Mouse (Mus musculus): ENCODE measurements at regions not wholly inside any gene's neighbourhood (a gene's known extent, or its start where the extent isn't known, plus 50 kb on each side); places are given as distances from the start of the nearest gene placed in this dataset.
A peak's percentile ranks its signal among the peaks of the same experiment; 100 is the strongest.

- Histone ChIP-seq H3K9ac (ENCODE audit: low read length) (no peak overlapping the region), H3K4me2 (ENCODE audit: low read depth, low read length) (no peak overlapping the region), H3K4me3 (ENCODE audit: low read length) (no peak overlapping the region), H3K4me1 (ENCODE audit: control insufficient read depth, insufficient read depth, low read length) (peaks cover 12% of the 10 kb centered on the region), H3K36me3 (ENCODE audit: control insufficient read depth, insufficient read depth) (no peaks in the 10 kb centered on the region), H3K27ac (ENCODE audit: low read length) (no peak overlapping the region; the same call in 1 of the 2 replicates), H3K27me3 (ENCODE audit: control insufficient read depth, insufficient read depth, low read length) (no peaks in the 10 kb centered on the region), H3K9me3 (replicated peaks; ENCODE audit: control insufficient read depth, low read length) (no peaks in the 10 kb centered on the region)
- WGBS: 82% methylated on average over 3 of the region's 3 CpGs
- no peak for ATAC-seq (replicated peaks; ENCODE audit: extremely low read depth, insufficient read depth, low FRiP score)
Measured at GRCm38 (mm10) chr10:111806333-111806732, 166.1 kb upstream of the Krr1 start.

GRCm38 (mm10) chr10:111806916-111807315 is 165.5 kb upstream of the Krr1 start:
- H3K4me2 ChIP-seq (ENCODE audit: low read depth, low read length): no peak overlapping the region
- 34% methylated on average over 5 of the region's 5 CpGs for WGBS
- no peaks in the 10 kb centered on the region for H3K9me3 ChIP-seq (replicated peaks; ENCODE audit: control insufficient read depth, low read length)
- no peak overlapping the region; the same call in 1 of the 2 replicates for H3K27ac ChIP-seq (ENCODE audit: low read length)
- ATAC-seq (replicated peaks; ENCODE audit: extremely low read depth, insufficient read depth, low FRiP score): no peak
- no peak overlapping the region for H3K4me3 ChIP-seq (ENCODE audit: low read length)
- peaks cover 8% of the 10 kb centered on the region for H3K4me1 ChIP-seq (ENCODE audit: control insufficient read depth, insufficient read depth, low read length)
- no peaks in the 10 kb centered on the region for H3K27me3 ChIP-seq (ENCODE audit: control insufficient read depth, insufficient read depth, low read length)
- no peaks in the 10 kb centered on the region for H3K36me3 ChIP-seq (ENCODE audit: control insufficient read depth, insufficient read depth)
- no peak overlapping the region for H3K9ac ChIP-seq (ENCODE audit: low read length)

GRCm38 (mm10) chr10:111813736-111814135 is 158.7 kb upstream of the Krr1 start:
- WGBS: 79% methylated on average over 4 of the region's 4 CpGs
- no peak overlapping the region for H3K4me3 ChIP-seq (ENCODE audit: low read length)
- no peak overlapping the region for H3K9ac ChIP-seq (ENCODE audit: low read length)
- H3K4me2 ChIP-seq (ENCODE audit: low read depth, low read length): no peak overlapping the region
- H3K36me3 ChIP-seq (ENCODE audit: control insufficient read depth, insufficient read depth): no peaks in the 10 kb centered on the region
- no peaks in the 10 kb centered on the region for H3K27me3 ChIP-seq (ENCODE audit: control insufficient read depth, insufficient read depth, low read length)
- H3K4me1 ChIP-seq (ENCODE audit: control insufficient read depth, insufficient read depth, low read length): no peaks in the 10 kb centered on the region
- H3K9me3 ChIP-seq (replicated peaks; ENCODE audit: control insufficient read depth, low read length): no peaks in the 10 kb centered on the region
- ATAC-seq (replicated peaks; ENCODE audit: extremely low read depth, insufficient read depth, low FRiP score): no peak
- H3K27ac ChIP-seq (ENCODE audit: low read length): no peak overlapping the region

- Histone ChIP-seq H3K36me3 (ENCODE audit: control insufficient read depth, insufficient read depth) (no peaks in the 10 kb centered on the region), H3K9ac (ENCODE audit: low read length) (no peak overlapping the region), H3K27me3 (ENCODE audit: control insufficient read depth, insufficient read depth, low read length) (no peaks in the 10 kb centered on the region), H3K4me3 (ENCODE audit: low read length) (no peak overlapping the region), H3K9me3 (replicated peaks; ENCODE audit: control insufficient read depth, low read length) (no peaks in the 10 kb centered on the region), H3K4me1 (ENCODE audit: control insufficient read depth, insufficient read depth, low read length) (no peaks in the 10 kb centered on the region), H3K27ac (ENCODE audit: low read length) (no peak overlapping the region), H3K4me2 (ENCODE audit: low read depth, low read length) (no peak overlapping the region)
- 56% methylated on average over 5 of the region's 5 CpGs for WGBS
- no peak for ATAC-seq (replicated peaks; ENCODE audit: extremely low read depth, insufficient read depth, low FRiP score)
Measured at GRCm38 (mm10) chr10:111814648-111815047, 157.8 kb upstream of the Krr1 start.

GRCm38 (mm10) chr10:111815160-111815559 is 157.3 kb upstream of the Krr1 start:
- ATAC-seq (replicated peaks; ENCODE audit: extremely low read depth, insufficient read depth, low FRiP score): no peak

GRCm38 (mm10) chr10:111815821-111816599 is 156.5 kb upstream of the Krr1 start:
- H3K4me2 ChIP-seq (ENCODE audit: low read depth, low read length): no peak overlapping the region
- no peaks in the 10 kb centered on the region for H3K4me1 ChIP-seq (ENCODE audit: control insufficient read depth, insufficient read depth, low read length)
- H3K27ac ChIP-seq (ENCODE audit: low read length): no peak overlapping the region
- no peak overlapping the region for H3K4me3 ChIP-seq (ENCODE audit: low read length)
- no peaks in the 10 kb centered on the region for H3K9me3 ChIP-seq (replicated peaks; ENCODE audit: control insufficient read depth, low read length)
- ATAC-seq (replicated peaks; ENCODE audit: extremely low read depth, insufficient read depth, low FRiP score): no peak
- H3K36me3 ChIP-seq (ENCODE audit: control insufficient read depth, insufficient read depth): no peaks in the 10 kb centered on the region
- no peaks in the 10 kb centered on the region for H3K27me3 ChIP-seq (ENCODE audit: control insufficient read depth, insufficient read depth, low read length)
- no peak overlapping the region for H3K9ac ChIP-seq (ENCODE audit: low read length)
- 79% methylated on average over 7 of the region's 7 CpGs for WGBS

More at GRCm38 (mm10) chr10:111815160-111815559, 157.3 kb upstream of the Krr1 start:
- H3K9ac ChIP-seq (ENCODE audit: low read length): no peak overlapping the region
- H3K9me3 ChIP-seq (replicated peaks; ENCODE audit: control insufficient read depth, low read length): no peaks in the 10 kb centered on the region
- no peak overlapping the region for H3K4me2 ChIP-seq (ENCODE audit: low read depth, low read length)
- H3K36me3 ChIP-seq (ENCODE audit: control insufficient read depth, insufficient read depth): no peaks in the 10 kb centered on the region
- H3K27me3 ChIP-seq (ENCODE audit: control insufficient read depth, insufficient read depth, low read length): no peaks in the 10 kb centered on the region
- H3K27ac ChIP-seq (ENCODE audit: low read length): no peak overlapping the region
- H3K4me3 ChIP-seq (ENCODE audit: low read length): no peak overlapping the region
- WGBS: 89% methylated on average over 2 of the region's 2 CpGs
- no peaks in the 10 kb centered on the region for H3K4me1 ChIP-seq (ENCODE audit: control insufficient read depth, insufficient read depth, low read length)

- H3K36me3 ChIP-seq (ENCODE audit: control insufficient read depth, insufficient read depth): no peaks in the 10 kb centered on the region
- no peaks in the 10 kb centered on the region for H3K9me3 ChIP-seq (replicated peaks; ENCODE audit: control insufficient read depth, low read length)
- ATAC-seq (replicated peaks; ENCODE audit: extremely low read depth, insufficient read depth, low FRiP score): no peak
- no peaks in the 10 kb centered on the region for H3K4me1 ChIP-seq (ENCODE audit: control insufficient read depth, insufficient read depth, low read length)
- H3K27me3 ChIP-seq (ENCODE audit: control insufficient read depth, insufficient read depth, low read length): no peaks in the 10 kb centered on the region
- H3K4me2 ChIP-seq (ENCODE audit: low read depth, low read length): no peak overlapping the region
- H3K27ac ChIP-seq (ENCODE audit: low read length): no peak overlapping the region
- 91% methylated on average over 8 of the region's 8 CpGs for WGBS
- no peak overlapping the region for H3K4me3 ChIP-seq (ENCODE audit: low read length)
- H3K9ac ChIP-seq (ENCODE audit: low read length): no peak overlapping the region
Measured at GRCm38 (mm10) chr10:111819755-111820451, 152.6 kb upstream of the Krr1 start.

- H3K4me1 ChIP-seq (ENCODE audit: control insufficient read depth, insufficient read depth, low read length): peaks cover 14% of the 10 kb centered on the region
- ATAC-seq (replicated peaks; ENCODE audit: extremely low read depth, insufficient read depth, low FRiP score): no peak
- no peaks in the 10 kb centered on the region for H3K36me3 ChIP-seq (ENCODE audit: control insufficient read depth, insufficient read depth)
- H3K4me3 ChIP-seq (ENCODE audit: low read length): no peak overlapping the region
- WGBS: 74% methylated on average over 4 of the region's 4 CpGs
- no peaks in the 10 kb centered on the region for H3K27me3 ChIP-seq (ENCODE audit: control insufficient read depth, insufficient read depth, low read length)
- H3K4me2 ChIP-seq (ENCODE audit: low read depth, low read length): no peak overlapping the region
- no peaks in the 10 kb centered on the region for H3K9me3 ChIP-seq (replicated peaks; ENCODE audit: control insufficient read depth, low read length)
- no peak overlapping the region for H3K27ac ChIP-seq (ENCODE audit: low read length)
- H3K9ac ChIP-seq (ENCODE audit: low read length): no peak overlapping the region
Measured at GRCm38 (mm10) chr10:111824820-111825219, 147.6 kb upstream of the Krr1 start.

- Histone ChIP-seq H3K9me3 (replicated peaks; ENCODE audit: control insufficient read depth, low read length) (no peaks in the 10 kb centered on the region), H3K27ac (ENCODE audit: low read length) (0 out of 2 replicates have a peak overlapping the region, but pooled peaks have one; percentile 1), H3K9ac (ENCODE audit: low read length) (no peak overlapping the region), H3K4me1 (ENCODE audit: control insufficient read depth, insufficient read depth, low read length) (peaks cover 14% of the 10 kb centered on the region), H3K27me3 (ENCODE audit: control insufficient read depth, insufficient read depth, low read length) (no peaks in the 10 kb centered on the region), H3K4me2 (ENCODE audit: low read depth, low read length) (peak overlapping the region; percentile 35; the same call in 1 of the 2 replicates), H3K36me3 (ENCODE audit: control insufficient read depth, insufficient read depth) (no peaks in the 10 kb centered on the region), H3K4me3 (ENCODE audit: low read length) (no peak overlapping the region)
- no peak for ATAC-seq (replicated peaks; ENCODE audit: extremely low read depth, insufficient read depth, low FRiP score)
- 39% methylated on average over 4 of the region's 4 CpGs for WGBS
Measured at GRCm38 (mm10) chr10:111826033-111826754, 146.3 kb upstream of the Krr1 start.

All from heart, embryonic 16.5 days (tissue).